Mouse (Mus musculus) mouse trophoblast stem cell (cell line): ENCODE measurements around the gene Sh2b2.
"Not testable (repeated sequence)": the region's sequence is repeated elsewhere in the genome, so short reads cannot be mapped to it uniquely, and the experiment has no call there.

Experiments used
- in situ Hi-C, 2 experiments: fragments of 300-500 bp; cut with MseI, MboI; formaldehyde crosslinking; loops; 2 replicates in 1 of 2; 3 replicates in 1 of 2; pipeline ENCODE4 v1.15.1; 2025

Gene Sh2b2

GRCm38 (mm10) chr5:136240381-136240780 lies 6.0 kb downstream of the Sh2b2 start:
- in situ Hi-C loops: no loop called here

GRCm38 (mm10) chr5:136237607-136238006 lies 8.7 kb downstream of the Sh2b2 start:
- in situ Hi-C loops: no loop called here

GRCm38 (mm10) chr5:136236611-136237010 lies 9.7 kb downstream of the Sh2b2 start:
- in situ Hi-C loops: no loop called here

DNA sequence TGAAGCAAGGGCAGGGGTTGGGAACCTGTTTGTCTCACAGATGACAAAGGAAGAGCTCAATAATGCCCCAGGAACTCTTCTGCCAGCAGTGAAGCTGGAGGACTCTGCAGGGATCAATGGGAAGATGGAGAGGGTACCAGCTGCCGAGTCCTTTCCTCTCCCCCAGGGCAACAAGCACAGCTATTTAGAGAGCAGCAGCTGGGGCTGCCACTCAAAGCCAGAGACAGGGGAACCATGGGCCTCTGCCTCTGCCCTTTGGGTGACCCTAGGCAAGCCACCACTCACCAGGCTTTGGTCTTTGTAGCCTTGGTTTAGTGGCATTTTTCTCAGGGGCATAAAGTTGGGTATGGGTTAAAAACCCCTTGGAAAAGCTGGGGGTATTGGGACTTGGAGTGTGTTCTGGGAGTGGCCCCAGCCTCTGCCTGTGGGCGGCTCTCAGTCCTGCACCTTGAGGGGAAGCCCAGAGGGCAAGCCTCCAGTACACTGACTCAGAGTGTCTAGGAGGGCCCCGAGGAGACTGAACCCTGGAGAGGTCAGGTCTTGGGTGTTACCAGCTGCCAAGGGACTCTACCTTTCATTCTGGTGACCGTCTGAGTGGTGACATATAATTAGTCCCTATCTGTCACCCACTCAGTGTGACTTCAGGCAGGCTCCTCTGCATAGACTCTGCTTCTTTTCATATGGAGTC lies 15.9 kb downstream of the Sh2b2 start:
- in situ Hi-C loops: no loop called here

GRCm38 (mm10) chr5:136226246-136226876 lies 20.0 kb downstream of the Sh2b2 start:
- in situ Hi-C loops: no loop called here

- in situ Hi-C loops: loop anchor here in 1 of 2 experiments (5.0 kb wide), 1 partner anchor 34 kb away; no protein-coding TSS in a partner anchor
Observed at GRCm38 (mm10) chr5:136218585-136218984, 27.8 kb downstream of the Sh2b2 start.

GRCm38 (mm10) chr5:136217932-136218381 lies 28.4 kb downstream of the Sh2b2 start:
- in situ Hi-C loops: loop anchor here in 1 of 2 experiments (5.0 kb wide), 1 partner anchor 34 kb away; no protein-coding TSS in a partner anchor

DNA sequence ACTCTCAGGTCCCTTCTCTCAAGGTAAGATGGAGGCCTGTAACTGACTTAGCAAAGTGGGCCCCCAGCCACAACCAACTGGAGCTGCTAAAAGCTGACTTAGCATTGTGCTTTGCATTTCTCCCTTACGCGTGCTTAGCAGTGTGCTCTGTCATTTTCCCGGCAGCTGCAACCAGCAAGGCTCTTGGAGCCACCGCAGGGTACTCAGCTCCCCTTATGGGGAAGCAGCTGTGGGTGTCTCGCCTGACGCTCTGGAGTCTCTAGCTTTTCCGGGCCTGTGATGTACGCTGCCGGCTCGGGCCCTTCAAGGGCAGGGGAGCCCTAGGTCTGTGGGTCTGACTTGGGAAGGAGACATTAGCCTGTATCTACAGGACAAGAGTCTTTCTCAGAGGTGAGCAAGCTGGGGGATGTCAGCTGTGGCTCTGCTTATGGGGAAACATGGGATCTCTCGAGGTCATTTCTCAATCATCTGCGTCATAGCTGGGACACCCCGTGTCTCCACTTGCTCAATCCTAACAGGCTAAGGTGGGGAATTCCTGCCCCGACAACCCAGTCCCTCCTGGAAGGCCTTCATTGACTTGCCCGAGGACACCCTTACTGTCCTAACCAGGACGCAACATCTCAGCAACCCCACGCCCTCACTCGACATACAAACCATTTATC lies 29.2 kb downstream of the Sh2b2 start:
- in situ Hi-C loops: loop anchor here in 1 of 2 experiments (5.0 kb wide), 1 partner anchor 35 kb away; no protein-coding TSS in a partner anchor

GRCm38 (mm10) chr5:136215958-136216357 lies 30.4 kb downstream of the Sh2b2 start:
- in situ Hi-C loops: loop anchor here in 1 of 2 experiments (5.0 kb wide), 1 partner anchor 36 kb away; no protein-coding TSS in a partner anchor

DNA sequence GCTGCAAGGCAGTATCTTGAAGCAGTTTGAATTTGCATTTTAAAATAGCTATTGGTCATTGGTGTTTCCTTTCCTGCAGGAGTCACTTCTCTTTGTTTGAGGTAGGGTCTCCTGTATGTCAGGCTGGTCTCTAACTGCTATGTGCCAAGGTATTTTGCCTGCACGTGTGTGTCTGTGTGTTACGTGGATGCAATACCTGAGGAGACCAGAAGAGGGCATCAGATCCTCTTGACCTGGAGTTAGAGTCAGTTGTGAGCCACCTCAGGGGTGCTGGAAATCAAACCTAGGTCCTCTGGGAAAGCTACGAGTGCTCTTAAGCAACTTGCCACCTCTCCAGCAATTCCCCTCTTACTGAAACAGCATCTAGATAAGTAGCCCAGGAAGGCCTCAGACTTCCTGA lies 31.1 kb downstream of the Sh2b2 start:
- in situ Hi-C loops: loop anchor here in 1 of 2 experiments (5.0 kb wide), 1 partner anchor 37 kb away; no protein-coding TSS in a partner anchor

- in situ Hi-C loops: no loop called here
Observed at GRCm38 (mm10) chr5:136213716-136214115, 32.6 kb downstream of the Sh2b2 start.

DNA sequence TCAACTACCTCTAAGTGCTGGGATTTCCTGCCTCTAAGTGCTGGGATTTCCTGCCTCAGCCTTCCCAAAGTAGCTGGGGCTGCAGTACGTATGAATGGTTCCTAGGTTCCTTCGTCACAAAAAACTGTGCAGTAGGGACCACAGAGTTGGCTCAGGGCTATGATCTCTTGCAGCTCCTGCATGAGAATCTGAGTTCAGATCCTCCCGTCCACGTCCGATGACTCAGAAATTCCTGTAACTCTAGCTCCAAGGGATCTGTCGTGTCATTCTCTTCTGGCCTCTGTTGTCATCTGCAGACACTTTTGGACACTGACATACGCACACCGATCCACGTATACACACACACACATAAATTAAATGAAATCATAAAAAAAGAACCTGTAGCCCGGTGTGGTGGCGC lies 33.6 kb downstream of the Sh2b2 start:
- in situ Hi-C loops: no loop called here

DNA sequence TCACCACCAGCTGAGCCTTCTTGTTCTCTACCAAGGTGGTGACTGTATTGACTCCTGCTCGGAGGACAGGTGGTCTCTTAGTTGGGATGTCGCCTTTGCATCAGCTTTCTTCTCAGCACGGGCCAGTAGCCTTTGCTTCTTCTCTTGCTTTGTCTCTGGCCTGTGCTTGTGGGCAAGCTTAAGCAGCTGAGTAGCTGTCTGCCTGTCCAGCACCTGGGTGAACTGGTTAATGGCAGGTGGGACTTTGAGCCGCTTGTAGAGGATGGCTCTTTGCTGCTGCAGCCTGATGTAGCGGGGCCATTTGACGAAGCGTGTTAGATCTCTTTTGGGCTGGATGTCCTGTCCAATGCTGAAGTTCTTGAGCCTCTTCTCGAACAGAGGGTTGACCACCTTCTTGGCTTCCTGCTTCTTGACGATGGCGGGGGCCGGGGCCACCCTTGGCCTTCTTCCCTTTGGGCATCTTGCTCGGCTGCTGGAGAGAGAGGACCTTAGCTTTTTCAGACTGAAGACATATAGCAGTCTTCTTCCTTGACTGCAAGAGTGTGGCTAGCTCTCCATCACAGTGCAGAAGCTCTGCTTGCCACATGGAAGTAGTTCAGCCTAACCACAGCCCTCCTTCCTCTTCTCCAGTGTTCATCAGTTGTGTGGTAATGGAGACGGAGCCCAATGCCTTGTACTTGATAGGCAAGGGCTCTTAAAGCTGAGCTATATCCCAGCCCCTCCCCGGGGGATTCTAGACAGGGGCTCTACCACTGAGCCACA lies 34.8 kb downstream of the Sh2b2 start:
- in situ Hi-C loops: not testable (repeated sequence)

- in situ Hi-C loops: no loop called here
Observed at GRCm38 (mm10) chr5:136210549-136210948, 35.8 kb downstream of the Sh2b2 start.

- in situ Hi-C loops: loop anchor here in 1 of 2 experiments (5.0 kb wide), 1 partner anchor 50 kb away; no protein-coding TSS in a partner anchor
Observed at GRCm38 (mm10) chr5:136201832-136202231, 44.5 kb downstream of the Sh2b2 start.

DNA sequence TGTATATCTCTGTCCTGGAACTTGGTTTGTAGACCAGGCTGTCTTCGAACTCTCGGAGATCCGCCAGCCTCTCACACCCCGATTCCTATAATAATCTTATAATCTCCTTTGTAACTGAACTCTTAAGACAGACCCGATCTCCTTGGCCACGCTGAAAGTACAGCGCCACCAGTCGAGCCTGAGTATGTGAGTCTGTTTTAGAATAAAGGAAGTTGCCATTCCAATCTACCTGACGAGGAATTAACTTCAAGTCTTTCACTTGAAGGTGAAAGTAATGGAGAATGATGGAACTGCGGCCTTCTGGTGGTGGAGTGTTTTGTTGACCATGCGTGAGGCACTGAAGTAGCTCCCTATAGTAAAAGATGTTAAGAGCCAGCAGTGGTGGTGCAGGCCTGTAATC lies 46.8 kb downstream of the Sh2b2 start:
- in situ Hi-C loops: loop anchor here in 1 of 2 experiments (10.0 kb wide), 1 partner anchor 55 kb away; no protein-coding TSS in a partner anchor

- in situ Hi-C loops: loop anchor here in 1 of 2 experiments (10.0 kb wide), 1 partner anchor 56 kb away; no protein-coding TSS in a partner anchor
Observed at GRCm38 (mm10) chr5:136198474-136199391, 47.6 kb downstream of the Sh2b2 start, which contains the start of gene Prkrip1. Gene Prkrip1, minus strand, starts transcription at chr5:136198963.

DNA sequence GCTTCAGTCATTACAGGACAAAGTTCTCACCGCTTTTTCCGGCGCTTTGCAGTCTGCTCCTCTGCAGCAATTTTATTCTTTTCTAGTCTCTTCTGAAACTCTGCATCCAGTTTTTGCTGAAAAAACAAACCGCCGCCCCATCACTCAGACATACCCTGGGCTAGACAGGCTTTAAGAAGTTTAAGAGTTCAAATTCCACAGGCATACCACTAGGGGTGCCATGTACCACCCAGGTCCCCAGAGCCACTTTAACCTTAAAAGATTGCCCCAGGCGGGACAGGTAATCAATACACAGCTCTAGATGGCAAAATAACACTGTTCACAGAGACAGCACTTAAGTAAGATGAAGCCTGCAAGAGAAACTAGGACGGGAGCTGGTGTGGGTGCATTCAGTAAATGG lies 54.5 kb downstream of the Sh2b2 start:
- in situ Hi-C loops: loop anchor here in 1 of 2 experiments (10.0 kb wide), 1 partner anchor 63 kb away; no protein-coding TSS in a partner anchor

GRCm38 (mm10) chr5:136186723-136187122 lies 59.6 kb downstream of the Sh2b2 start:
- in situ Hi-C loops: no loop called here

DNA sequence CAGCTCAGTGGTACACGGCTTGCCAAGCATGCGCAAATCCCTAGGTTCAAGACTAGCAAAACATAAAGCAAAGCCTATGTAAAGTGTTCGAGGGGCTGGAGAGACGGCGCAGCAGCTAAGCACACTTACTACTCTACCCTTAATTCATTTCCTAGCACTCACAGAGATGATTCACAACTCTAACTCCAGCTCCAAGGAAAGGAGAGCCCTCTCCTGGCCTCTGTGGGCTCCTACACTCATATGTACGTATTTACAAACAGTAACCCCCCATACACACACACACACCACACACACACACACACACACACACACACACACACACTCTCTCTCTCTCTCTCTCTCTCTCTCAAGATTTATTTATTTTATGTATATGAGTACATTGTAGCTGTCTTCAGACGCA lies 62.6 kb downstream of the Sh2b2 start:
- in situ Hi-C loops: no loop called here
